Mouse (Mus musculus): ENCODE measurements around the gene Pdlim4. TPM values are rescaled to one million over a fixed set of nuclear protein-coding genes. Genes with fewer than 3 reads are reported as not detected.
A peak's percentile ranks its signal among the peaks of the same experiment; 100 is the strongest.

Gene Pdlim4
- total RNA-seq, 2 experiments from 2014 or later, result 8.6 to 10.0 TPM

DNA sequence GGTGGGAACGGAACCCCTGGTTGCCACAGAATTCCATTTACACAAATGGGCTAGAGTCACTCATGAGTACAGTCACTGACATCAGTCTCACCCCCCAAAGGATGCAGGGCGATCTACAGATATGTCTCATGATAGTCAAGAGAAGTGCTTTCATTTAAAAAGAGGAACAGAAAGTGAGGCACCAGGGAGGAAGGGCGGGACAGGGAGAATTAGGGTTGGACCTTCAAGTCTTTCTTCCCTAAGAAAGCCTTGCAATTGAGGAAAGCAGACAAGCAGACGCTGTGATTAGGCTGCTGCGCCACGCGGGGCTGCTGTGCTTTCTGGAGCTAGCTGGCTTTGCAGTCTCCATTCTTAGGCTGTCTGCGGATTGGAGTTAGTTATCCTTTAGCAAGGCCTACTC is 22.9 kb upstream of the Pdlim4 start:
- no peak for DNase-seq

DNA sequence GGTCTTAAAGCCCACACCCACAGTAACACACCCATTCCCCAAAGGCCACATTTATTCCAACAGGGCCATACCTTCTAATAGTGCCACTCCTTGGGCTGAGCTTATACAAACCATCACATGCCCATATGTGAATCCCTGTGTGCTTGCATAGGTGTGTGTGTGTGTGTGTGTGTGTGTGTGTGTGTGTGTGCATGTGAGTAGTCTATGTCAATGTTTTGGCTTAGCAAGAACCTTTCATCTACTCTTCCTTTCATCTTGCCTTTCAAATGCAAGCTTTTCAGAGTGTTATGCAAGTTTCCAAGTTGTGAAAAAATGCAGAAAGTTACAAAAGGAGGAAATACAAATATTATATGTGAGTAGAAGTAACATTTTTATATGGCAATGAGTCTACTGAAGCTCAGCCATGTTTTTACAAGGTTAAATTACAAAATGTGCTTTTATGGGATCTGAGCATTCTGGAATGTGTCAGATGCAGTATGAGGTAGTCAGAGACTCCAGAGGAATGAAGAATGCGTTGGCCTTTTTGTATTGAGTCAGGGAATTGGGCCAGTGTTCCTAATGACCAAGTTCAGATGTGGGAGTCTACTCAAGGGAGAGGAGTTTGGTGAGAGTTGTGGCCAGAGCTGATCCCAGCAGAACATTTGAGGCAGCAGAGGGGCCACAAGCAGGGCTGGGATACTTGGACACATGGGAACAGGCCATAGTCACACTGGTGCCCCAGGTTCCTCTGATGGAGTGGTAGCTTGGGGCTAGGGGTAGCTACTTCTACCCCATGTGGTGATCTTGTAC is 21.5 kb upstream of the Pdlim4 start:
- DNase-seq, result no peak

DNA sequence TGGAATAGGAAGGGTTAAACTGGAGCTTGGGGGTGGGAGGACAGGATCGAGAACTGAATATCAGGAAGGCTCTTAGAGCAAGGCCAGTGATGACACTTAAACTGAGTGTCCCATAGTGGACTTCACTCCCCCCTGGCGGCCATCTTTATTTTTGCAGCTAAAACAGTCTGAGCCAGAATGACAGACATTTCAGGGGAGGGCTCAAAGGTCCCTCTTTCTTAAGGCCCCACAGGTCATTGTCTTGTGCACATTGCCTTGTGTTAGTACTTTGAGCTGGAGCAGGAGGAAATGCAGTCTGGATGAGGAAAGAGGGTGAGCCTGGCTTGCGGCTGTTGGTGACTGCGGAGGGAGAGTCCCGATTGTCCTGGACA is 20.1 kb upstream of the Pdlim4 start:
- DNase-seq, result peak; percentile 59

DNA sequence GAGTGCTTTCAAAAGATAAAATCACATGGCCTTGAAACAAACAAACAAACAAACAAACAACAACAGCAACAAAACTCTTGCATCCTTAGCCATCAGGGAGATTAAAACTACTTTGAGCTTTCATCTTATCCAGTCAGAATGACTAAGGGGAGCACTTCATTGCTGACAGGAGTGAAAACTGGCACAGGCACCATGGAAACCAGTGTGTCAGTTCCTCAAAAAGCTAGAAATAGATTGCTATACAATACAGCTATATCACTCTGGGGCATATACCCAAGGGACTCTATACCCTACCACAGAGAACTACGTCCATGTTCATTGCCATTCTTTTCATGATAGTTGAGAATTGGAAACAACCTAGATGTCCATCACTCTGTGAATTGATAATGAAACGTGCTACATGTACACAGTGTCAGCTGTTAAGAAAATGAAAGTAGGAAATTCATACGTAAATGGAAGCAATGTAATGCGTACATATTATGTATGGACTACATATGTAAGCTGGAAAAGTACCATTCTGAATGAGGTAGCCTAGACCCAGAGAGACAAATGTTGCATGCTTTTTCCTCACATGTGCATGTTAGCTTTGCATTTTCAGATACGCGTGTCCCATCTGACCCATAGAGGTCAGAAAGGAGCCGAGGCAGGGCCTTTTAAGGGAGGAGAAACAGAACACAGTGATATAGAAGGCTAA is 19.6 kb upstream of the Pdlim4 start:
- DNase-seq, result no peak

DNA sequence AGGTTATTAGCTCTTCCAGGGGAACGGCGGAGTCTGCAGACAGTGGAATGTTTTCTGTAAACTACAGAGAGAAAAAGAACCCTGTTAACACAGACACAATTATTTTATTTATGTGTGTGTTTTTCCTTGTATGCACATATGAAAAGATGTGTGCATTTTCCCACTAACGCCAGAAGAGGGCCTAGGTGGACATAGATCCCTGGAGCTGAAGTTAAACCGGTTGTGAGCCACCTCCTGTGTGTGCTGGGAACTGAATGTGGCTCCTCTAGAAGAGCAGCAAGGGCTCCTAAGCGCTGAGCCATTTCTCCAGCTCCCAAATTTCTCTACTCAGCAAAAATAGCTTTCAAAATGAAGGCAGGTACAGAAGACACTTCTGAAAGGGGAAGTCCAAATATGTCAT is 17.0 kb upstream of the Pdlim4 start:
- DNase-seq, result no peak

DNA sequence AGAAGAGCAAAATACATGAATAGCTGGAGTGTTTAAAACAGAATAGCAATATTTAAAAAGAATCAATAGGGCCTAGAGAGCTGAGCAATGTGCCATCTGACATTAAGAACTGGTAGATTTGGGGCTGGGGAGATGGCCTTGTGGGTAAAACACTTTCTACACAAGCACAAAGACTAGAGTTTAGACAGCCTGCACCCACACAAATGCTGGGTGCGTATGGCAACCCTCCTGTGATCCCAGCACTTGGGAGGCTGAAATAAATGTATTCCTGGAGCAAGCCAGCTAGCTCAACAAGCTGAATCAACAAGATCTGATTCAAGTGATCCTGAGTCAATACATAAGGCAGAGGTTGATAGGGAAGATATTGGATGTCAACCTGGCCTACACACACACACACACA is 16.2 kb upstream of the Pdlim4 start:
- no peak for DNase-seq

DNA sequence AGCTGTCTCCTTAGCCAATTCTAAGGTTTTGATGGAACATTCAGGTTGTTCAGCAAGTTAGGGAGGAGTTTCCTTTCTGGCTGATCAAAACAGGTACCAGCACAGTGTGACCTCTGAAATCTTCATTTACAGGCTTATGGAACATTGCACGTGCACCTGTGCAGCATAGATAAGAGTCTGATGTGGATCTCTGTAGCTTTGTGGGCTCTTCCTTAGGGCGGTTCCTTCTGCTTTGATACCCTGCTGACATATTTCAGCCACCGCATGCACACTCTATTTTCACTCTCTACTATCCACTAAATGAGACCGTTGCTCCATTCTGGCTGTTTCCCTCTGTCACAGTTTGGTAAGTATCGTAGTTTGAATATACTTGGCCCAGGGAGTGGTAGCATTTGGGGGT is 13.9 kb upstream of the Pdlim4 start:
- no peak for DNase-seq

DNA sequence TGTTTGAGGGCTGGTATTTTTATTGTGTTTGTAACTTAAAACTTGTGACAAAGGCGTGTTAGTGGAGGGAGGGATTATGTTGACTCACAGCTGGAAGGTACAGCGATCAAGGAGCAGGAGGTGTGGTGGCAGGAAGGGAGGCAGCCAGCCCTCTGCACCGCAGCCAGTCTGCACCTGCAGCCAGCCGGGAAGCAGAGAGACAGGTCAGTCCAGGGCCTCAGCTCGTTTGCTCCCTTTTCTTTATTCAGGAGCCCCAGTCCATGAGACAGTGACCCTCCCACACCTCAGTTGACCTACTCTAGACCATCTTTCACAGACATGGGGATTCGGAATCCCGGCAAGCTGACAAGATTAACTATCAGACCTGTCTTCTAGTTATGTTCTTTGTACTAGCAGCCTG is 11.6 kb upstream of the Pdlim4 start:
- peak; percentile 7 for DNase-seq

DNA sequence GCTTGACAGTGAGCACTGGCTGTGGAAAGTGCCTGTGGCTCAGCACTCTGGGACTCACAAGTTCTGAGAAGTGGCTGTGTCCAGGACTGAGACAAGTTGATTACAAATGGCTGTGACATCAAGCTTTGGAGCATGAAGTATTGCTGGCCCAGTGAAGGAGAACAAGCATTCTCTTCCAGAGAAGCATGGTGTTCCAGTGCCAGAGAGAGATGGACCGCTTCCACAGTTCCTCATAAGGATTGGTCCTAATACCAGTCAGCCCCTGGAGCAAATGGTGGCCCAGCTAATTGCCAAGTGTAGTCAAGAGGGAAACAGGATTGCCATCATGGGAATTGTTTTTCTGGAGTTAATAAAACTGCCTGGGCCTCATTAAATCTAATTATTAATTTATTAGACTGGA is 7.3 kb upstream of the Pdlim4 start:
- DNase-seq, result peak; percentile 57

DNA sequence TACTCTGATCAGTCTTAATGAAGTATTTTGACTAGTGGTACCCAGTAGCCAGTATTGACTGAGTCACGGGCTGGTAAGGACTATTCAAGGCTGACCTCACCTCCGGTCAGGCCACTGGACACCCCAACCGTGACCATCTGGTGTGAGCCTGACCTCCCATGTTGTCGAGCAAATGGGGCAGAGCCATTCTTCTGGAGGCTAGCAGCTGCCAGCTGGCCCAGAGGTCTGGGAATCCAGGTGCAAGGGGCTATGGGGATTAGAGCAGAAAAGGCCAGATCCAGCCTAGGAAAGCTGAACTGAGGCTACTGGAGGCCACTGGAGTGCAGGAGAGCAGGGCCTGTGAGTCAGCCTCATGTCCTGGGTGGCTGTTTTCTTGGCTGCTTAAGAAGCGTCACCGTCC is 6.5 kb upstream of the Pdlim4 start:
- peak; percentile 77 for DNase-seq

DNA sequence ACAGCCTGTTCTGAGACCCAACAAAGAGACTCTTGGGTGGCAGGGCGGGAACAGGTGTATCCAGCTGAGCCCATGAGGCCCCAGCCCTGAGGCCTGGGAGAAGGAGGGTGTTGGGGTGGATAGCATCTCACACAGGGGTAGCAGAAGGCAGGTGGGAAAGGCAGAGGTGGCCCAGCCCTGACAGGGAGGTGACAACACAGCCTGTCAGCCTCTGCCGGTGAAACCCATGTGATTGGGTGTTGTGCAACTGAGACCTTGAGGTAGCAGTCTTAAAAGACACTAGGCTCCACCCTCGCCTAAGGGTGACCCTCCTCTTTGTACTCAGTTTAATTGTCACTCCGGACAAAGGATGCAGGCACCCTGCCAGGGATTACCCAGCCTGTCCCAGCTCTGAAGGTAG is 4.5 kb upstream of the Pdlim4 start:
- DNase-seq, result no peak

DNA sequence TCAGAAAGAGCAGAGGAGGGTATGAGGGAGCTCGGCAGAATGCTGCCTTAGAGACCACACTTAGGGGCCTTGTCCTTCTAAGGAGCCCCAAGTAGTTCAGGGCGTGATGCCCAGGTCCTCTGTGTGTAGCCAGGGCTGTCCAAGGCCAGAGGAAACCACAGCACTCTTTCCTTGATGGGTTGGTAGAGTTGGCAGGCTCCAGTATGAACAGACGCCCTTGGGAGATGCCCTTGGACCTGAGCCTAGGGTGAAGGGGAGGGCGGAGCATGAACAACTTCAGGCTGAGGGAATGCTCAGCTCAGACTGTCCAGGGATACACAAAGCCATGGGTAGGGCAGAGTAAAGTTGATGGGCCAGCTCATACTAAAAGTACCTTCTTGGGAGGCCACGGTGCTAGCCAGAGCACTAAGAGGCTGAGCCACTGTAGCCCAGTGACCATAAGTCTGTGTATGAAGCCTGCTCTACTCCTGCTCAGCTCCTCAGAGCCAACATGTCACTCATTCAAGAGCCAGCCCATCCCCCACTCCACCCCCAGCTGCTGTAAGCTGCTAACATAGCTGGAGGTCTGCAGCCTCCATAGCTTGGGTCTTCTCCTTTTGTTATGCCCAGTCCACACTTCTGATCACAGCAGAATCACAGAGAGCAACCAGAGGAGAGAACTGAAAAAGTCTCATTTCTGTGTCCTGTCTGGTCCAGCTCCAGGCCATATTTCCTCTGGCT is 3.1 kb upstream of the Pdlim4 start:
- peak; percentile 51 for DNase-seq

DNA sequence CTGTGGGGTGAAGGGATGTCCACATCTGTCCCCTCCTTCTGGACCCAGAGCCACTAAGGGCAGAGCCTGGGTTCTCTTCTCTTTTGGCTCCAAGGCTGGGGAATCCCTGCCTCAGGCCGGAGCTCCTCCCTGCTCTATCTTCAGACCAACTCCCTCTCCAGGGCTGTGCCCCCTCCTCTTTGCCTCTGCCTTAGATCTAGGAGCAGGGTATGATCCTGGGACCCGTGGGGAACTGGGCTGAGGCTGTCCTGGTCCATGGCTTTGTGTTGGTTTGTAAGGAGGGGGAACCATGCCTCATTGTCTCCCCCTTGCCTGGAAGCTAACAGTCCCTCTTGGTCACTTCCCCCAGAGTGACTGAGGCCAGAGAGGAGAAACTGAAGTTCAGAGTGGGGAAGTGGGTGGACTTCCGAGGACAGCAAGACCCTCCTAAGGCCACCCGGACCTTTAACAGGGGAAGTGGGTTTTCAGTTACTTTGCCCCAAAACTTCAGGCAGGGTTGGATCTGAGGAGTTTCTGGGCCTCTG is 756 bp downstream of the Pdlim4 start:
- no peak for DNase-seq

DNA sequence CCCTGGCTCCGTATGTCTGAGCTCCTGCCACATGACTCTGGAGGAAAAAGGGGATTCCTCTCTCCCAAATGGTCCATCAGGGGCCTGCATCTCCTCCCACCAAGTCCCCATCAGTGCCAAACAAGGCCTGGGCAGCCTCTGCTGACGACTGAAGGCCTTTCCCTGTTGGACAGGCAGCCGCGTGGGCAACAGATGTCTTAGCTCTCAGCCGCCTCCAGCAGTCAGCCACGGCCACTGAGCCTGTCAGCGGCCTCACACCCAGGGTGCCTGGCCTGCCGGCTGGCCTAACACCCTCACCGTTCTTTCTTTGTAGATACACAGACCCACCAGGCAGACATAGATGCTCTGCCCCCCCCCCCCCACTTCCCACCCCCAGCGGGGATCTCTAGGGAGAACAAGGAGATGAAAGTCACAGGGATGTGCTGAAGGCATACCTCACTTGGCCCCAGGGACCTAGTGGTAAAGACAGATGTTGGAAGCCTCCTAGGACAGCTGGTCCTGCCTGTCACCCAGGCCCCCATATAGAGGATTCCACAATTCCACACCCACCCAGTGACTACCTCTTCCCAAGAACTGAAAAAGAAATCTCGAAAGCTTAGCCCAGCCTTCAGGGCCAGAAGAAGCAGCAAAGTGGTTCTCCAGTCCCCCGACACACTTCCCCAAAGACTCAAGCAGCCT is 1.4 kb downstream of the Pdlim4 start:
- DNase-seq, result no peak

DNA sequence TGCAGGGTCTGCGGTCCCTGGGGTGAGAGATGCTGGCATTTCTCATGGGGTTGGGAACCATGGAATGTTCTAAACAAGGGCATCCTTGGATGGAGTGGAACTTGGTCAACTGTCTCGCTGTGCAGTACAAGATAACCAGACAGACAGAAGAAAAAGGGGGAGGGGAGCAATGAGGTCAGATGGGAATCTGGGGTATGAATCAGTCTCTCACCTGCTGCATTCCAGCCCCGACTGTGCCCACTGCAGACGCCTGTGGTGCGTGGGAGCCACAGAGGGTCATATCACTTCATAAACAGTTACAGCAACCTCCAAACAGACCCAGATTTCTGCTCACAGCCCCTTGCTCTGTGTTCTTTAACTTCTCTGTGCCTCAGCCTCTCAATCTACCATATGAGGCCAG is 2.4 kb downstream of the Pdlim4 start:
- no peak for DNase-seq

DNA sequence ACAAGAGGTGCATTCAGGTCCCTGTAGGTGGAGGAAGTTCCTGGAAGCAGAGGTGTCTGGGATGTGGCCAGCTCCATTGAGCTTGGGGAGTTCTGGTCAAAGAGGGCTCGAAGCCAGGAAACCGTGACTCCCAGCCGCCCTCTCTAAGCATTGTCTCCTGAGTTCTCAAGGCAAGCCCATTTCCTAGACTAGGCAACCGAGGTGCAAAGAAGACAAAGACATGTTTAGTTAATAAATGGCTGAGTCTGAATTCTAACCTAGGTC is 3.0 kb downstream of the Pdlim4 start:
- DNase-seq, result no peak

DNA sequence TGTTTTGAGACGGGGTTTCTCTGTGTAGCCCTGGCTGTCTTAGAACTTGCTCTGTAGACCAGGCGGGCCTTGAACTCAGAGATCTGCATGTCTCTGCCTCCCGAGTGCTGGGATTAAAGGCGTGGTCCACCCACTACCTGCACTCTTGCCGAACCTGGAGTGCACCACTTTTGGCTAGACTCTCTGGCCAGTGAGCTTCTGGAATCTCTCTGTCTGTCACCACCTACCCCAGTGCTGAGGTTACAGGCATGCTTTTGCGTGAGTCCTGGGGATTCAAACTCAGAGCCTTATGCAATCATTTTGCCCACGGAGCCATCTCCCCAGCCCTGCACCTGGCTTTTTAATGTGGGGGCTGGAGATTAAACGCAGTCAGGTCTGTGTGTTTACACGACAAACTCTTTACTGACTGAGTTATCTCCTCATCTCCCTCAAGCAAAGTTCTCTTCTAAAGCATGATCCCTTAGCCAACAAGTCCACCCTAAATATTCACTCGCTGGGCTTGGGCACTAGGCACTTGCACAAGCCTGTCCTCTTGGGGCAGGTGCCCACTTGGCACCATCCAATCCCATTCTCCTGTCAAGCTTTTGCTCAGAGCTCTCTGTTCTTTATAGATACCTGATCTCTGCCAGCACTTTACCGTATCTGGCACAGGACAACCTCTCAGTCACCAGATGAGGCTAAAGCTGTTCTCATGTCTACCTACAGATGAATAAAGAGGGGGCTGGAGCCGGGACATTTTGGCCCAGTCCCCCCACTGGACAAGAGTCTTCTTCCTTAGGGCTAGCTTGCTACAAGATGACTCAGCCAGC is 3.5 kb downstream of the Pdlim4 start:
- no peak for DNase-seq

DNA sequence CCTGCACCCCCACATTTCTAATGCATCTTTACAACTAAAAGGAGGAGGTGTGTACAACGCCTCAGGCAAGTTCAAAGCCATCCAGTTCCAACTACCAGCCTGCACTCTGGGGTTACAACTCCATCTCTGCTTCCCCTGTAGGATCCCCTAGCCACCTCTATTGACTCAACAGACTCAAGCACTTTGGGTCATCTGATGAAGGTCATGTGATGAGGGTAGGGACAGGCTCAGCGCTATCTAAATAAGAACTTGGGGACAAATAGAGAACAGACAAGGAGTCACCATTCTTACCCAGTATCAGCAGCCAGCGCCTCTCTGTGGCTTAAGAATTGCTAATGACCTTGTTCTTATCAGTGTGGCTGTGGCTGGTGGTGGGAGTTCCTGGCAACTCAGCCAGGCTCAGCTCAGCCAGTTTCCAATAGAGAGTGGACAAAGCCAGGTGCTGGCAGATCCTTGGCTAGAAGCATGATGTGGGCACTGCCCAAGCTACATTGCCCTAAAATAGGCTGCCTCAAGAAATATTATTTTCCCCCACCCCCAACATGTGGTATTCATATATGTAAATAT is 4.3 kb downstream of the Pdlim4 start:
- no peak for DNase-seq

DNA sequence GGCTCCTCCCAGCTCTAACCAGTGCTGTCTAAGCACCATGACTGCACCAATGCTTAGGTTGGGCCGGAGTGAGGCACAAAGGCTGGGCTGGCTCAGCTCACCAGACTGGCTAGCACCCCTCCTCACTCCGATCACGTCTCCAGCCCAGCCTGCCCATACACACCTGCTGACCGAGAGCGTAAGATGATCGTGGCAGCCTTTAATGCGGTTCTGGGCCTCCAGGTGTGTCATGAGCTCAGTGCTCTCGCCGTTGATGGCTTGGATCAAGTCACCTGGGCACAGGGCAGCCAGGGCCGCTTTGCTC is 5.4 kb downstream of the Pdlim4 start:
- DNase-seq, result no peak

DNA sequence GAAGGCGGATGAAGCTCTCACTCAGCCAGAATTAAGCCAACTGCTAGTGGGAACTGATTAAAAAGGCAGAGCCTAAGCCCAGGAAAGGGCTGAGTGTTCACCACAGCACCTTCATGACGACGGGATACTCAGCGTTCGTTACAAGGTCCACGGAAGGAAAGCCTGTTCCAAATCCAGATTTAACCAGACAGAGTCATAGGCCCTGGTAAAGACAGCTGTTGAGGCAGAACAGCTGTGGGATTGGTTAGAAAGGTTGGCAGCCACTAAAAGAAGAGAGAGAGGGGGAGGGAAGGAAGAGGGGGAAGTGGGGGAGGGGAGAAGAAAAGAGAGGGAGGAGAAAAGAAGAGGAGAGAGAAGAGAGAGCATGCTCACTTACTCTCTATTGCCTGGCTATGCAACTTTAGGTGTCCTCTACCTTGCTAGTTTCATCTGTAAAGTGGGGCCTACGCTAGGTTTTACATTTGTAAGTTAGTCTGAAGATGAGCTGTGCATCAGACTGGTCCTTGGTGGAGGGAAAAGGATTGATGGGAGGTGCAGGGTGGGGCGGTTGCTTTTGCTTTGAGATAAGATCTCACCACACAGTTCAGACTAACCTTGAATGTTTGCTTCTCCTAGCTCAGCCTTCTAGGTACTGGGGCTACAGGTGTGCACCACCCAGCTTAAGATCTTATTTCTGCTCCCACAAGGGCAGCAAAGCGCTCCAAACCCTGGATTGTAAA is 5.9 kb downstream of the Pdlim4 start:
- DNase-seq, result no peak

DNA sequence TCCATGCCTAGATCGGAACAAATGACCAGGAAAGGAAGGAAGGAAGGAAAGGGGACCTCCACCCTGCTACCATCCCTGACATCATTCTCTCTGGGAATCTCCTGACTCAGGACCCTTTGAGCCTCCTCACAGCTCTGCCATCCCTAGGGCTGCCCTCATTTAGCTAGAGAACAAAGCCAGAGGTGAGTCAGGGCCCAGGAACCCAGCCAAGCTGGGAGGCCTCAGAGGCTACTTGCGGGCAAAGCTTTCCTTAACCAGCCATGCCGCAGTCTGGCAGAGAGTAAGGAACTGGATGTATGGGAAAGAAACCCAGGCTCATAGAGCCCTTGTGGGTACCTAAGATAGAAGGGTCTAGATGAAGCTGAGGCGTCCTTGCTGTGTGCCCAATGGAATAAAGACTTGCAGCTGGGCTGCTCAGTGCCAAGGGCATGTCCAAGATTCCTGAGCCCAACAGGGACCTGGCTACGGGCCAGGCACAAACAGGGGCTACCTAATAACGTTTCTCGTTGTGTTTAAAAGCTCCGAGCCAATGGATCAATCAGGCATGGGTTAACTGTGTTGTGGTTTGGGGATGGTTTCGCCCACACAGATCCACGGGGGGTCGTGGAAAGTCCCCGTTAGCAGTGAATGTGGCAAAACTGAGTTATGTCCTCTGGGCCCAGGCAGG is 6.6 kb downstream of the Pdlim4 start:
- no peak for DNase-seq
